Comparison of ENCODE assay signal across 8 mouse cellular contexts in genomic region chr6:114969213-114970120, GRCm38 (mm10). TPM values are rescaled to one million over a fixed set of nuclear protein-coding genes. Genes with fewer than 3 reads are reported as not detected.
A peak's percentile ranks its signal among the peaks of the same experiment; 100 is the strongest.
DNase-seq lines count a peak whose midpoint lies in the region; ATAC-seq and TF ChIP-seq lines count a peak whose summit lies in the region.

Gene Vgll4, minus strand, starts transcription at chr6:114969994.

- DNase-seq in adrenal gland, postnatal 4 days (ENCODE audit: low spot score in 2 of 2) = peak; percentile 5 to 41
- DNase-seq in liver, adult 2 months (ENCODE audit: extremely low read depth, low read depth, low spot score) = peak; percentile 85

- H3K4me3 ChIP-seq in C2C12 (ENCODE audit: insufficient read depth, poor library complexity, severe bottlenecking) = peak within 1 kb of the TSS; percentile 21
- peak within 1 kb of the TSS; percentile 67 for H3K4me3 ChIP-seq in embryonic fibroblast, embryonic 13.5 days (ENCODE audit: insufficient read depth, low read length)
- H3K4me3 ChIP-seq in heart, embryonic 11.5 days (ENCODE audit: low read depth, low read length) = peak within 1 kb of the TSS; percentile 70
- H3K4me3 ChIP-seq in kidney, embryonic 15.5 days (replicated peaks) = peak within 1 kb of the TSS; percentile 67
- peak within 1 kb of the TSS; percentile 77 for H3K4me3 ChIP-seq in liver, adult 2 months (ENCODE audit: insufficient read depth, low read depth, low read length)
- H3K4me3 ChIP-seq in stomach, embryonic 15.5 days (replicated peaks) = peak within 1 kb of the TSS; percentile 68

- H3K4me1 ChIP-seq in embryonic fibroblast, embryonic 13.5 days (ENCODE audit: control insufficient read depth, insufficient read depth, low read length) = peaks cover 6% of the 10 kb centered on the region; the same call in 1 of the 2 replicates
- H3K4me1 ChIP-seq in heart, embryonic 11.5 days (ENCODE audit: control insufficient read depth, insufficient read depth, low read length) = peaks cover 10% of the 10 kb centered on the region
- peaks cover 38% of the 10 kb centered on the region for H3K4me1 ChIP-seq in kidney, embryonic 15.5 days
- H3K4me1 ChIP-seq in liver, adult 2 months (ENCODE audit: control insufficient read depth, insufficient read depth, low read length) = peaks cover 10% of the 10 kb centered on the region; the same call in 1 of the 2 replicates
- peaks cover 9% of the 10 kb centered on the region for H3K4me1 ChIP-seq in stomach, embryonic 15.5 days

- peaks cover 3% of the 10 kb centered on the region; the same call in 1 of the 2 replicates for H3K9me3 ChIP-seq in heart, embryonic 11.5 days (replicated peaks; ENCODE audit: control insufficient read depth, low read length)
- no peaks in the 10 kb centered on the region for H3K9me3 ChIP-seq in kidney, embryonic 15.5 days (replicated peaks)
- no peaks in the 10 kb centered on the region for H3K9me3 ChIP-seq in stomach, embryonic 15.5 days

- H3K27ac ChIP-seq in embryonic fibroblast, embryonic 13.5 days (ENCODE audit: insufficient read depth, low read length) = peak within 1 kb of the TSS; percentile 15; the same call in 1 of the 2 replicates
- H3K27ac ChIP-seq in heart, embryonic 11.5 days (ENCODE audit: low read depth, low read length) = no peak within 1 kb of the TSS
- H3K27ac ChIP-seq in kidney, embryonic 15.5 days = peak within 1 kb of the TSS; percentile 82
- H3K27ac ChIP-seq in liver, adult 2 months (replicated peaks; ENCODE audit: insufficient read depth, low read depth, low read length) = peak within 1 kb of the TSS; percentile 76
- H3K27ac ChIP-seq in stomach, embryonic 15.5 days = peak within 1 kb of the TSS; percentile 87

- H3ac ChIP-seq in C2C12 (ENCODE audit: control insufficient read depth, insufficient read length, low read depth) = peak within 1 kb of the TSS; percentile 61

- WGBS in heart, embryonic 11.5 days (ENCODE audit: insufficient replicate concordance) = under 1% methylated on average over 77 of the region's 79 CpGs
- under 1% methylated on average over 79 of the region's 79 CpGs for WGBS in kidney, embryonic 15.5 days
- WGBS in liver, adult 2 months = under 1% methylated on average over 79 of the region's 79 CpGs
- WGBS in stomach, embryonic 15.5 days = under 1% methylated on average over 79 of the region's 79 CpGs

- no peaks in the 10 kb centered on the region for H3K36me3 ChIP-seq in C2C12 (ENCODE audit: control insufficient read depth, insufficient read depth)
- no peaks in the 10 kb centered on the region for H3K36me3 ChIP-seq in heart, embryonic 11.5 days (ENCODE audit: control insufficient read depth, insufficient read depth, low read length)
- no peaks in the 10 kb centered on the region for H3K36me3 ChIP-seq in kidney, embryonic 15.5 days
- H3K36me3 ChIP-seq in liver, adult 2 months (ENCODE audit: control insufficient read depth, insufficient read depth, low read length) = no peaks in the 10 kb centered on the region
- no peaks in the 10 kb centered on the region for H3K36me3 ChIP-seq in stomach, embryonic 15.5 days

- peak within 1 kb of the TSS; percentile 69 for H3K9ac ChIP-seq in heart, embryonic 11.5 days (ENCODE audit: low read depth, low read length)
- peak within 1 kb of the TSS; percentile 62 for H3K9ac ChIP-seq in kidney, embryonic 15.5 days
- H3K9ac ChIP-seq in liver, adult 2 months (ENCODE audit: low read depth, low read length) = peak within 1 kb of the TSS; percentile 85
- H3K9ac ChIP-seq in stomach, embryonic 15.5 days = peak within 1 kb of the TSS; percentile 67

- H3K27me3 ChIP-seq in C2C12 (ENCODE audit: control insufficient read depth, insufficient read depth, insufficient read length) = peaks cover 20% of the 10 kb centered on the region
- H3K27me3 ChIP-seq in heart, embryonic 11.5 days (ENCODE audit: control insufficient read depth, insufficient read depth, low read length) = peaks cover 38% of the 10 kb centered on the region
- peaks cover 26% of the 10 kb centered on the region for H3K27me3 ChIP-seq in kidney, embryonic 15.5 days
- no peaks in the 10 kb centered on the region for H3K27me3 ChIP-seq in liver, adult 2 months (ENCODE audit: control insufficient read depth, insufficient read depth, low read length)
- H3K27me3 ChIP-seq in stomach, embryonic 15.5 days (replicated peaks) = no peaks in the 10 kb centered on the region

- no peak for ATAC-seq in heart, embryonic 11.5 days (replicated peaks; ENCODE audit: insufficient number of reproducible peaks, low FRiP score, low TSS enrichment)
- peak; percentile 44 for ATAC-seq in kidney, embryonic 15.5 days (replicated peaks; ENCODE audit: low FRiP score)
- ATAC-seq in monocyte, adult 5-6 weeks (replicated peaks; ENCODE audit: insufficient number of reproducible peaks, low FRiP score, low TSS enrichment, poor library complexity, severe bottlenecking) = peak; percentile 28; the same call in 1 of the 2 replicates
- ATAC-seq in stomach, embryonic 15.5 days (ENCODE audit: insufficient read depth, low FRiP score, low read depth) = peak; percentile 65

- H3K79me2 ChIP-seq in C2C12 (ENCODE audit: control insufficient read depth, insufficient read depth) = no peaks in the 10 kb centered on the region
- H3K79me2 ChIP-seq in liver, adult 2 months (ENCODE audit: control insufficient read depth, insufficient read depth, low read length) = peaks cover 19% of the 10 kb centered on the region; the same call in 1 of the 2 replicates

- peak within 1 kb of the TSS; percentile 100 for H3K4me2 ChIP-seq in heart, embryonic 11.5 days
- peak within 1 kb of the TSS; percentile 100 for H3K4me2 ChIP-seq in kidney, embryonic 15.5 days
- H3K4me2 ChIP-seq in stomach, embryonic 15.5 days = peak within 1 kb of the TSS; percentile 99

- peak; percentile 68 for TF ChIP-seq POLR2A in embryonic fibroblast, embryonic 13.5 days (IDR thresholded peaks at IDR 0.05; ENCODE audit: low read depth, low read length)
- TF ChIP-seq POLR2A in liver, adult 2 months (IDR thresholded peaks at IDR 0.05; ENCODE audit: extremely low read depth, insufficient read depth, low read length) = peak; percentile 74; the same call in 1 of the 2 replicates

- no peaks in the 10 kb centered on the region for H3K79me3 ChIP-seq in C2C12 (ENCODE audit: low read depth)

- TF ChIP-seq CTCF in C2C12 (IDR thresholded peaks at IDR 0.05; ENCODE audit: control insufficient read depth, insufficient read depth, insufficient read length) = no peak
- no peak for TF ChIP-seq CTCF in embryonic fibroblast, embryonic 13.5 days (IDR thresholded peaks at IDR 0.05; ENCODE audit: borderline replicate concordance, insufficient read depth, low read length)
- TF ChIP-seq CTCF in liver, adult 2 months (IDR thresholded peaks at IDR 0.05; ENCODE audit: low read depth, low read length) = peak; percentile 28; the same call in 1 of the 2 replicates

TF ChIP-seq in C2C12, 6 proteins besides CTCF, POLR2A, EP300 and RAD21:
- TF ChIP-seq USF1 (IDR thresholded peaks at IDR 0.05; ENCODE audit: low read depth) (peak; percentile 82), MYOD1 (IDR thresholded peaks at IDR 0.05; ENCODE audit: control insufficient read depth, insufficient read length, low read depth) (no peak), MAX (IDR thresholded peaks at IDR 0.05) (peak; percentile 2)

RNA-seq across cellular contexts. Expression of gene Vgll4, which starts in this region (rescaled TPM):
- 30.7 TPM for polyA plus RNA-seq in C2C12 (2012; fragmentation: generic; extraction: Trizol)
- total RNA-seq in adrenal gland, postnatal 4 days (2021) = 10 to 100 TPM; 57.6 to 59.9 TPM
- polyA plus RNA-seq in embryonic fibroblast, embryonic 13.5 days (2011; ENCODE audit: insufficient read length, low read depth, missing spikeins) = 31.1 and 36.4 TPM in 2 replicates
- polyA plus RNA-seq in heart, embryonic 11.5 days (2014; fragmentation: Nextera tagmentation; extraction: Ambion mirVana) = 49.1 and 51.6 TPM in 2 replicates
- 106 and 110 TPM in 2 replicates for polyA plus RNA-seq in kidney, embryonic 15.5 days (2015; fragmentation: Nextera tagmentation; extraction: Ambion mirVana)
- total RNA-seq in liver, adult 2 months (2014; rRNA removed) = 24.3 and 31.0 TPM in 2 replicates
- 32.1 and 44.5 TPM in 2 replicates for polyA plus RNA-seq in liver, adult 2 months (2012; rRNA removed)
- total RNA-seq in monocyte, adult 5-6 weeks (2017) = 67.3 to 111 TPM (median 88.1 TPM) in 3 replicates
- 80.5 and 87.0 TPM in 2 replicates for polyA plus RNA-seq in stomach, embryonic 15.5 days (2015; fragmentation: Nextera tagmentation; extraction: Ambion mirVana)

Comparison
In these comparisons a context has a peak if more than half of its experiments do, and no peak if none do; other contexts are left out.
1. H3K4me3 ChIP-seq: peak in every context shown above with its lines; median percentile 77 in liver, adult 2 months; 70 in heart, embryonic 11.5 days; 68 in stomach, embryonic 15.5 days; 67 in embryonic fibroblast, embryonic 13.5 days; 67 in kidney, embryonic 15.5 days; 21 in C2C12.